Mouse (Mus musculus) B cell, adult 62 days (primary cell): Measurements from ENCODE around the gene Tmem8b. TPM values are rescaled to one million over a fixed set of nuclear protein-coding genes. Genes with fewer than 3 reads are reported as not detected.

ENCODE experiments used
- total RNA-seq: library from RNA; stranded (reverse); gene quantifications from 4 replicates; pipeline ENCODE4 v1.2.4, GENCODE M21; 2023

Tmem8b gene
- 2.4 to 6.0 TPM (median 4.9 TPM) in 4 replicates for total RNA-seq

DNA sequence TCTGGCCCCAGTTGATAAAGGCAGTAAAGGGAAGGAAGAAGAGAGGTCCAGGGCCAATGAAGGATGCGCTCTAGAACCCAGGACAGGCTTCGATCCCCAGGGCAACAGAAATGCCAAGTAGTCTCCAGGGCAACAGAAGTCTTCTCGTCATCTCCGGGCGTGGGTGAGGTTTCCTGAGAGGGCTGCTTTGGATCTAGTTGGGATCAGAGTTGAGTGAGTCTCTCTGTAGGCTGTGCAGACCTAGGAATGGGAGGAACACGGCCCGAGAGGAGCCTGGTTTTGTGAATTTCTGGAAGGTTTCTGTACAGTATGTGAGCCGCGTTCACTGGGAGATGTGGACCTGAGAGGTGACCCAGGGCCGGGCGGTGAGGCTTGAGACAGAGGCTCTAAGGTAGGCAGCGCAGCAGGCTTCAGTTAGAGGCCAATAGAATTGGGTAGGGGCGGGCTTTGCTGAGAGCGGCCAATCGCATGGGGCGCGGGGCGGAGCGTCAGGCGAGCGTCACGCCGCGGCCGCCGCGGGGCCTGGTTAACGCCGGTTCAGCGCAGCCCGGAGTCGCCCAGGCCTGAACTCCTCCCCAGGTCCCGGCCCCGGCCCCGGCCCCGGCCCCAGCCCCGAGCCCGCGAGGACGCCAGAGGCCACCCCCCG is at the start of gene Tmem8b, which contains the start of gene Fam221b:
TSS of gene Tmem8b (plus strand) at position 190 of the 646 bp plus-strand sequence.
TSS of gene Fam221b (minus strand) at position 364 of the 646 bp plus-strand sequence.

DNA sequence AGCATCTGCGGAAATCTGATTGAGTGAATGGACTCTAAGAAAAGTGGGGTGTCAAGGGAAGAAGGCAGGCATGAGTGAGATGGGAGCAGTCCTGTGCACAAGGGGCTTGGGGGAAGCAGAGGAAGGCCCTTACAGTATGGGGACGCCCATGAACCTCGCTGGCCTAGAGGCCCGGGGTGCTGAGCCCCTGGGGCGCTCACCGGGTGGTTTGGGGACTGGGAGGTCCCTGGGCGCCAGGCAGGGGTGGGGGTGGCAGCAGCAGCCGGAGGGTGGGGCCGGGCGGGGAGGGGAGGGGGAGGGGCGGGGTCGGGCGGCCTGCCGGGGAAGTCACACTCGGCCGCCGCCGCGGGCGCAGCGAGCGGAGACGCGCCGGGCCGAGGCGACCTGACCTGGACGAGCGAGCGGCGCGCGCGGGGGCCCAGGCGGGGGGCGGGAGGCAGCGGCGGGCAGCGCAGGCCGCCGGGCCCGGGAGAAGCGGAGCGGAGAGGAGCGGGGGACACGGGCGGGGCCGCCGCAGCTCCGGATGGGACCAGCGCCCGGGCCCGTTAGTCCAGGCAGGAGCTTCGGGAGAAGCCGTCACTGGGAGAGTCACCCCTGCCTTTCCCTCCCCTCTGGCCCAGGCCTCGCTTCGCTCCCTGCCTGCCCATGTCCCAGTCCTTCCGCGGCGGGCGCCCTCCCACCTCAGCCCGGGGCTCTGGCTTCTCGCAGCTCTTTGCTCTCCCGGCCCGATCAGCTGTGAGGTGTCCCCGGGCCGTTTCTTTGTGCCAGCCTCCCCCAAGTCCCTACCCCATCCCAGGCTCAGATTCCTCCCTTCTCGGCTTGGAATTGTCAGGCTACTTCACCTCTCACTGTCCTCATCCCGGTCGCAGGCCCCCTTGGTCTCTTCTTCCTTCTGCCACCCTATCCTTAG is 37.5 kb upstream of the Tmem8b start, which contains the start of gene Npr2:
TSS of gene Npr2 (plus strand) at position 890 of the 910 bp plus-strand sequence.

DNA sequence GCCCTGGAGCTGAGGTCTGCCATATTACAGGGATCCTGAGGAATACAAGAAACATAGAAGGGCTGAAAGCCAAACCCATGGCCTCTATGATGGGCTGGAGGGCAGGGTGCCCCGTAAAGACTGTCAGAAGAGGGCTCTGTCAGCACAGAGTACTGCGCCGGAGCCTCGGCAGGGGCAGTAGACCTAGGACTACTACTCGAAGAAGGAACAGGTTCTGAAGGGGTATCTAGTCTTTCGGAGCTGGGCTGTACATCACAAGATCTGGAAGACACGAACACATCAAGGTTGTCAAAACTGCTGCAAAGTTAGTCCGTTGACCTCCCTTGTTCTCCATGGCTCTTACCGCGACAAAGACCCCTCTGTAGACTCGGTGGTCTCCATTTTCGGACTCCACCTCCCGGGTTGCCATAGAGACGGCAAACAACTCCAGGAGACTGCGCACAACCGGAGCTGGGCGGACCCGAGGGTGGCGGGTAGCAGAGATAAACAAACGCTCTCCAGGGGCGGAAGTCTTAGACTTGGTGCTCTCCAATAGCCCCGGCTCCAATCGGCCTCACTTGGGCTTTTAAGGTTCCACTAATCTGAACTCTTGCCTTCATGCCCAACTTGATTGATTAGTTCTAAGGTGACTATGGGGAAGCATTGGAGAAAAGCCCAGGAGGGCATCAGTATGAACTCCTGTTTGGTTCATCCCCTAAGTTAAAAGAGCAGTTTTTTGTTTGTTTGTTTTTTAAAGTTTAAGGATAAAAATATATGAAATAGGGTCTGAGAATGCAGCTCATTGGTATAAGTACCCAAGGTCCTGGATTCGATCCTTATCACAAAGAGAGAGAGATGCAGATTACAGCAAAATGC is 15.4 kb upstream of the Tmem8b start, which contains the start of gene Spag8:
TSS of gene Spag8 (minus strand) at position 434 of the 855 bp plus-strand sequence.

DNA sequence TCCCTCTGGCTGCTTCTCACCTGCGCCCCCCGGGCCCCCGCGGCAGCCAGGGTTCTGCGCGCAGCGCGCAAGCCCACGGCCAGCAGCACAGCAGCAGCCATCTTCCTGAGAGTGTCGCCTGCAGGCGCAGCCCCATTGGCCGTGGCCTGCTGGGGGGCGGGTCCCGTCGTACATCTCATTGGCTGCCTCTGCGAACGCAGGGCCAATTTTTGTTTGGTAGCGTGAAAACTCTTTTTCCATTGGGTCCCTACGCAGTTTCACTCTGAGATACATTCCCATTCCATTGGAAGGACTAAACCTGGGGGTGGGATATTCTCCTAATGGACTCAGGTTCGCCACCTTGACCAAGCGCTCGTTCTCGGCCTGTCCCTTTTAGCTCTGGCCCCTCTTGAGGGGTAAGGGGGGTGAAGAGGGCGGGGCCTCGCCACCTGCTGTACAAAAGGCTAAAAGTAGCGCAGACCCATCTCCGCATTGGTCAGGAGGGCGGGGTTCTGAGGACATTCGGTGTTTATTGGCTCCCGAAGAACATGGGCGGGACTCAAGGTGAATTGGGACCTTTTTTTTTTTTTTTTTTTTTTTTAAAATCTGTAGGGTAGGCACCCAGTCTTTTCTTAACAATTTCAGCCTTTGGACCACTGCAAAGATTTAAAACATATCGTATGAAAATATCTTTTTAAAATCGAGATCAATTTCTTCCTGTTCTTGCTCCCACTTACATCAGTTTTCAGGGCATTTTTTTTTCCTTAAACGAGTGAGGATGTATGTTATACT is 12.2 kb upstream of the Tmem8b start, which contains the start of gene Hint2:
TSS of gene Hint2 (minus strand) at position 128 of the 771 bp plus-strand sequence.

DNA sequence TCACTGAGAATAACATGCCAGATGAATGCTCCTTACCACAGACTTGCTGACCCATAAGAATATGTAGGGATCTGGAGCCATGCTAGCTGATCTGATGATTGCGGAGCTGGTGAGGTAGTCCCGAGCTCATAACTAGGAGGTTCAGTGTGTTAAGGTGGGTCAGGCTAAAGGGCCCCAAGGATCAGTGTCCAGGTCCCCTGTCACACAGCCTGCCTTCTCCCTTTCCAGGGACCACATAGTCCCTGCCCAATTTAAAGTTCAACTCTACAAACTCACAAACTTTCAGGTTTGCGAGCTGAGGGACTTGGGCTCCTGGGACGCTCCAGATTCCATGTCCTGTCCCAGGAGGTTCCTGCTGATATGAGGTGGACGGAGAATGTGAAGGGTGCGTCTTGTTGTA is 31.9 kb downstream of the Tmem8b start, which contains the start of gene Olfr70:
TSS of gene Olfr70 (minus strand) at position 101 of the 400 bp plus-strand sequence.

DNA sequence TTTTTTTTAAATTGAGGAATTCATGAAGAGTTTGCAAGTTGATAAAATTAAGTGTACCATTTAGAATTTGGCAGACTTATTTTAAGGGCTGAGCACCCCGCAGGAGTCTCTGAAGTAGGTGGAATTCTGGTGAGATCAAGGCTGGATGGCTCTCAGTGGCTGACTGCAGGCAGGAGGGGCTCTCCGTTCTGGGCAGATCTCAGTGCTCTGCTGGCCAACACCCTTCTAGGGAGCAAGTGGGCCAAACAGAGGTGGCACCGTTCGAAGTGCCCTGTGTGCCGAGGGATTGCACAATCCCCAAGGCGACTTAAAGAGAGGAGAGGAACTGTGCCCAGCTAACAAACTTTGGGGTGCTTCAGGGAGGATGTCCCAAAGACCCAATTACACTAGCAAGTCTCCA is 41.1 kb downstream of the Tmem8b start, which contains the start of gene Olfr71:
TSS of gene Olfr71 (minus strand) at position 387 of the 400 bp plus-strand sequence.

DNA sequence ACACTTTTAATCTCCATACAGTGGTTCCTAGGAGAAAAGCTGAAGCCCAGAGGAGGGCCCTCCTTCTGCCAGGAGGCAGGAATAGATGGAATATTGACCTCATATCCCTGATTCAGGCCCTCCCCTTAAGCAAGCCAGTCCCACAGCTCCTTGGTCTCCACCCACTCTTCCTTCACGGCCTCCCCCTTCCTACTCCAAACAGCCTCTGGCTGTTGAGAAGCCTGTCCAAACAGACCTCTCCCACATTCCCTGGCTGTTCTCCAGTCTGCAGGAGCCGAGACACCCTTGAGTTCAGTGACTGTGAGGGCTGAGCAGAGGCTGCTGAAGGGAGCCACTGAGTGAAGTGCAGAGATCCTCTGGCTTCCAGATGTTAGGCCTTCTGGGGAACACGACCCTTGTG is 58.2 kb downstream of the Tmem8b start, which contains the start of gene Hrct1:
TSS of gene Hrct1 (plus strand) at position 194 of the 400 bp plus-strand sequence.

DNA sequence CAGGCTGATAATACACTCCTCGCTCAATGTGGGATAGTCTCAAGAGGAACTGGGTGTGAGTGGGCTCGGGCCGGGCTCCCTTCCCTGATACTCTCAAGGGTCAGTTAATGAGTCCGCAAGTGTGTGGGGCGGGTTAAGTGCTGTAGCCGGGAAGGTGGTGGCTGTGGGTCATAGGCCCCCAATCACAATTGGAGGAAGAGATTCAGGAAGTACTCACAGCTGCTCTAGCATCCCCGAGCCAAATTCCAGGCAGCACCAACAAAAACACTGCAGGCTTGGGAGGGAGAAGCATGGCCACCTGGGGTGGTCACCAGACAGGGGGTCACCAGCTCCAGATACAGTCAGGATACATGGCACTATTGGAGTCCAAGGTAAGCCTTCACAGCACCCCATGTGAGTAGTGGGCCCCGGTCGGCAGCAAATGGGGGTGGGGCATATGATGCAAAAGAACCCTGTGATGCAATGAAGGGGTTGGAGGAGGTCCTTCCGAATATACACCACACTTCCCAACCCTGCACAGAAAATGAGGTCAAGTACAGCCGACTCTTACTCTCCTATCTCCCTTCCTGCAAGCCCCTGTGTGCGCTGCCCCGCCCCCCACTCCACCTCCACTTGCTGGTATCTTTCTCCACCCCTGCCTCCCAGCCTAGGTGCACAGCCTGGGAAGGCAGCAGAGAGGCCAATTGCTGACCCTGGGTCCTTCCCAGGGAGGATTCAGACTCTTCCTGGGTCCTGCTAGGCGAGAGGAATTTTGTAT is 61.2 kb downstream of the Tmem8b start, which contains the start of gene Spaar:
TSS of gene Spaar (plus strand) at position 241 of the 757 bp plus-strand sequence.

Other genes with a start within 250 kb of the Tmem8b start
- not detected in 4 replicates for gene Fam166b, start 239.8 kb upstream of the Tmem8b start, total RNA-seq
- gene Tesk1, start 227.0 kb upstream of the Tmem8b start, total RNA-seq: 55.0 to 57.8 TPM (median 57.0 TPM) in 4 replicates
- gene Cd72, start 214.3 kb upstream of the Tmem8b start, total RNA-seq: 440 to 532 TPM (median 462 TPM) in 4 replicates
- gene Sit1, start 185.2 kb upstream of the Tmem8b start, total RNA-seq: 12.9 to 13.7 TPM (median 13.3 TPM) in 4 replicates
- 27.3 to 29.7 TPM (median 29.2 TPM) in 4 replicates for gene Ccdc107, start 176.1 kb upstream of the Tmem8b start, total RNA-seq
- 1.1 to 2.6 TPM (median 2.4 TPM) in 4 replicates for gene Arhgef39, start 169.3 kb upstream of the Tmem8b start, total RNA-seq
- 0.49 to 1.2 TPM in 2 of 4 replicates, not detected in the others for gene Car9, start 162.0 kb upstream of the Tmem8b start, total RNA-seq
- 0.46 to 1.6 TPM (median 0.74 TPM) in 4 replicates for gene Tpm2, start 145.2 kb upstream of the Tmem8b start, total RNA-seq
- 71.8 to 80.6 TPM (median 76.8 TPM) in 4 replicates for gene Creb3, start 106.6 kb upstream of the Tmem8b start, total RNA-seq
- 269 to 292 TPM (median 275 TPM) in 4 replicates for gene Tln1, start 106.3 kb upstream of the Tmem8b start, total RNA-seq
- gene Rgp1, start 90.3 kb upstream of the Tmem8b start, total RNA-seq: 39.9 to 55.5 TPM (median 43.6 TPM) in 4 replicates
- 41.8 to 54.9 TPM (median 45.2 TPM) in 4 replicates for gene Gba2, start 90.1 kb upstream of the Tmem8b start, total RNA-seq
- gene Msmp, start 84.5 kb upstream of the Tmem8b start, total RNA-seq: not detected in 4 replicates
- 0.16 to 0.40 TPM (median 0.39 TPM) in 3 of 4 replicates, not detected in the other for gene Npr2, start 37.0 kb upstream of the Tmem8b start, total RNA-seq
- gene Spag8, start 15.4 kb upstream of the Tmem8b start, total RNA-seq: 1.4 TPM in 1 of 4 replicates, not detected in the others
- gene Hint2, start 12.5 kb upstream of the Tmem8b start, total RNA-seq: 16.0 to 24.2 TPM (median 20.8 TPM) in 4 replicates
- gene Fam221b, start 174 bp downstream of the Tmem8b start, total RNA-seq: not detected in 4 replicates
- gene Olfr70, start 31.8 kb downstream of the Tmem8b start, total RNA-seq: not detected in 4 replicates
- not detected in 4 replicates for gene Olfr71, start 41.3 kb downstream of the Tmem8b start, total RNA-seq
- gene Hrct1, start 58.2 kb downstream of the Tmem8b start, total RNA-seq: not detected in 4 replicates
- not detected in 4 replicates for gene Spaar, start 61.1 kb downstream of the Tmem8b start, total RNA-seq
- gene Olfr159, start 102.0 kb downstream of the Tmem8b start, total RNA-seq: not detected in 4 replicates
- gene Olfr156, start 154.9 kb downstream of the Tmem8b start, total RNA-seq: not detected in 4 replicates
- not detected in 4 replicates for gene Olfr157, start 171.2 kb downstream of the Tmem8b start, total RNA-seq
- gene Olfr155, start 182.6 kb downstream of the Tmem8b start, total RNA-seq: not detected in 4 replicates
- gene Reck, start 206.6 kb downstream of the Tmem8b start, total RNA-seq: 0.55 to 0.88 TPM (median 0.66 TPM) in 4 replicates